14 mouse cellular contexts compared by ENCODE assay signal in the genomic region with DNA sequence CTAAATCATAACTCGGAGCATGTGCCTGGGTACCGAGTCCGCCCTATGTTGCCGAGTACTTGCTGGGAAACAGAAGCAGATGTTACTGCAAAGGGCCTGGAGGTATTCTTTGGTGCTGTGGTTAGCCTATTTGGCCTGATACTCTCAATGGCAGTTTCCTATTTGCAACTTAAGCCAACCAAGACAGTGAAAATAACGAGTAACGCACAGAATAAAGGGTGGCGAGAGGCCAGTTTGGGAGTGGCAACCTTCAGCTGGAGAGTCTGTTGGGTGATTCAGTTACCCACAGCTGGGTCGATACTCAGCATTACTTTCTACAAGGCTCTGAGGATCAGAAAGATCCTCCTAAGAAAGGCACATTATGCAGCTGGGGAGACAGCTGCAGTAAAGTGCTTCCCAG.
"Had no signal": no experiment of that assay in that cellular context is flagged by ENCODE, and none has a peak within 500 bp of the region (broad histone marks: within the 10 kb centered on the region; RNA-seq: fewer than 3 reads in every experiment).

No protein-coding gene starts in this region.

- H3K4me2 ChIP-seq: limb, embryonic 13.5 days; liver, embryonic 12.5 days; lung, embryonic 15.5 days; neural tube, embryonic 12.5 days had no signal

- H3K27ac ChIP-seq: limb, embryonic 13.5 days; liver, embryonic 12.5 days; lung, embryonic 15.5 days; neural tube, embryonic 12.5 days had no signal

- DNase-seq: kidney, adult 8-10 months; kidney, postnatal 25 days; layer of hippocampus, postnatal 36 days; lung, postnatal 14 days; midbrain, embryonic 14.5 days; right cerebral cortex, adult 18-20 months; right cerebral cortex, postnatal 25 days; thymus, adult 18-20 months; thymus, postnatal 14 days had no signal

- H3K4me3 ChIP-seq: limb, embryonic 13.5 days; liver, embryonic 12.5 days; lung, embryonic 15.5 days; neural tube, embryonic 12.5 days had no signal

- ATAC-seq: intestine, postnatal 0 days; liver, embryonic 12.5 days had no signal

- H3K27me3 ChIP-seq: liver, embryonic 12.5 days; lung, embryonic 15.5 days; neural tube, embryonic 12.5 days had no signal

- H3K4me1 ChIP-seq: liver, embryonic 12.5 days; neural tube, embryonic 12.5 days had no signal

- H3K9ac ChIP-seq: limb, embryonic 13.5 days; liver, embryonic 12.5 days; lung, embryonic 15.5 days; neural tube, embryonic 12.5 days had no signal

- H3K9me3 ChIP-seq: limb, embryonic 13.5 days; liver, embryonic 12.5 days; lung, embryonic 15.5 days; neural tube, embryonic 12.5 days had no signal

- H3K36me3 ChIP-seq: limb, embryonic 13.5 days; liver, embryonic 12.5 days; lung, embryonic 15.5 days; neural tube, embryonic 12.5 days had no signal
